Mouse (Mus musculus): ENCODE results near the gene Zbtb7b. TPM values are rescaled to one million over a fixed set of nuclear protein-coding genes. Genes with fewer than 3 reads are reported as not detected.
A peak's percentile ranks its signal among the peaks of the same experiment; 100 is the strongest.

Gene Zbtb7b
- polyA plus RNA-seq, 1 experiment from 2014 or later: 1.2 TPM

DNA sequence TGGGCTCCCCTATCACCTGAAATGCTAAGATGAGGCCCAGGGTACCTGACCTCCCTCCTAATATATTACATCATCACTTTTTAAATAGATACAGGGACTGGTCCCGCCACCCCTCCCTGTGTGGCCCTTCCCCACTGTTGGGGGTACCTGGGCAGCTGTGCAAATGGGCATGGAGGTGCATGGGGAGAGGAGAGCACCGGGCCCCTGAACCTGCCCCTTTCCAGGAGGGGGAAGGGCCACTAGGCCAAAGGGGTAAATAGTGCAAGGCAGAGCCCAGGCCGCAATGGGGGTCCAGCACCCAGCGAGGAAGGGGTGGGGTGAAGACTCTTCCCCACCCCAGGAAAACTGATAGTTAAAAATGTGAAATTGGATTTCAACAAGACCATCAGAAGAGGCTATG, 16.7 kb downstream of the Zbtb7b start:
- H3K4me2 ChIP-seq (replicated peaks; ENCODE audit: low read depth, low read length): no peak overlapping the region
- 75% methylated on average over 4 of the region's 4 CpGs for WGBS
- no peak overlapping the region for H3K9ac ChIP-seq (ENCODE audit: low read depth, low read length)
- no peaks in the 10 kb centered on the region for H3K4me1 ChIP-seq (replicated peaks; ENCODE audit: control insufficient read depth, insufficient read depth, low read length)
- DNase-seq (ENCODE audit: low spot score) (no peak), ATAC-seq (ENCODE audit: low FRiP score) (peak; percentile 28)
- no peaks in the 10 kb centered on the region for H3K36me3 ChIP-seq (ENCODE audit: control insufficient read depth, insufficient read depth, low read length)
- H3K27ac ChIP-seq (ENCODE audit: low read depth, low read length): no peak overlapping the region
- no peaks in the 10 kb centered on the region for H3K27me3 ChIP-seq (ENCODE audit: control insufficient read depth, insufficient read depth, low read length)
- H3K9me3 ChIP-seq (ENCODE audit: control insufficient read depth, low read length): no peaks in the 10 kb centered on the region
- H3K4me3 ChIP-seq (ENCODE audit: low read depth, low read length): no peak overlapping the region

DNA sequence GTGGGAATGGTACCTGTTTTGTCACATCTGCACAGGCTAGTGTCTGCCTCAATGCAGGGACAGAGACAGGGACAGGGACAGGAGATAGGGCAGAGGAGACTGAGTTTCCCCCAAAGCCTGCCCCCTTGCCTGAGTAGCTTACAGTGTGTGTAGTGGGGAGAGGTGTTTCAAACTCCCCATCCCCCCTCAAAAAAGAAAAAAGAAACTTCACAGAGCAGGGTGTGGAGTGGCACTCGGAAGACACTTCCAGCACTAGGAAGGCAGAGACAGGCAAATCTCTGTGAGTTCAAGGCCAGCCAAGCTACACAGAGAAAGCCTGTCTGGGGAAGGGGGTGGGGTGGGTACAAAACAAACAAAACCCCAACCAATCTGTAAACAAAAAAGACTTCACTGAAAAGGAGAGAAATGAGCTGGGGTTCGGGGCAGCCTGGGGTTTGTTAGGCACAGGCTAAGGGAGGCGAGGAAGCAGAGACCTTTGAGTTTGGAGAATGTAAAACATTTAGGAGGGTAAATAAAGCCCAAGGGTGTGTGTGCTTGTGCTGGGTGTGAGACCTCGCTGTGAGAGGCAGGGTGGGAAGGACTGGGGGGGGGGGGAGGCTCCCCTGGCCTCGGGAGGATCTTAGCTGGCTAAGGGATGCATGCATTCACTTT, 20.9 kb downstream of the Zbtb7b start:
- Histone ChIP-seq H3K9ac (ENCODE audit: low read depth, low read length) (no peak overlapping the region), H3K9me3 (ENCODE audit: control insufficient read depth, low read length) (no peaks in the 10 kb centered on the region), H3K27ac (ENCODE audit: low read depth, low read length) (no peak overlapping the region), H3K4me3 (ENCODE audit: low read depth, low read length) (no peak overlapping the region), H3K27me3 (ENCODE audit: control insufficient read depth, insufficient read depth, low read length) (no peaks in the 10 kb centered on the region), H3K36me3 (ENCODE audit: control insufficient read depth, insufficient read depth, low read length) (no peaks in the 10 kb centered on the region), H3K4me1 (replicated peaks; ENCODE audit: control insufficient read depth, insufficient read depth, low read length) (no peaks in the 10 kb centered on the region), H3K4me2 (replicated peaks; ENCODE audit: low read depth, low read length) (no peak overlapping the region)
- DNase-seq (ENCODE audit: low spot score): no peak
- ATAC-seq (ENCODE audit: low FRiP score): no peak
- WGBS: 39% methylated on average over 5 of the region's 5 CpGs

- Histone ChIP-seq H3K4me1 (replicated peaks; ENCODE audit: control insufficient read depth, insufficient read depth, low read length) (no peaks in the 10 kb centered on the region), H3K9ac (ENCODE audit: low read depth, low read length) (no peak overlapping the region), H3K4me2 (replicated peaks; ENCODE audit: low read depth, low read length) (no peak overlapping the region), H3K4me3 (ENCODE audit: low read depth, low read length) (no peak overlapping the region), H3K36me3 (ENCODE audit: control insufficient read depth, insufficient read depth, low read length) (no peaks in the 10 kb centered on the region), H3K9me3 (ENCODE audit: control insufficient read depth, low read length) (no peaks in the 10 kb centered on the region), H3K27me3 (ENCODE audit: control insufficient read depth, insufficient read depth, low read length) (no peaks in the 10 kb centered on the region), H3K27ac (ENCODE audit: low read depth, low read length) (no peak overlapping the region)
- ATAC-seq (ENCODE audit: low FRiP score) (no peak), DNase-seq (ENCODE audit: low spot score) (no peak)
- WGBS: 60% methylated on average over 11 of the region's 11 CpGs
Measured at GRCm38 (mm10) chr3:89367338-89367737, 27.2 kb downstream of the Zbtb7b start.

GRCm38 (mm10) chr3:89365486-89366414, 28.8 kb downstream of the Zbtb7b start:
- no peak for ATAC-seq (ENCODE audit: low FRiP score)
- DNase-seq (ENCODE audit: low spot score): no peak
- 69% methylated on average over 20 of the region's 20 CpGs for WGBS
- Histone ChIP-seq H3K4me2 (replicated peaks; ENCODE audit: low read depth, low read length) (no peak overlapping the region), H3K4me3 (ENCODE audit: low read depth, low read length) (no peak overlapping the region), H3K36me3 (ENCODE audit: control insufficient read depth, insufficient read depth, low read length) (no peaks in the 10 kb centered on the region), H3K9ac (ENCODE audit: low read depth, low read length) (no peak overlapping the region), H3K9me3 (ENCODE audit: control insufficient read depth, low read length) (no peaks in the 10 kb centered on the region), H3K27ac (ENCODE audit: low read depth, low read length) (no peak overlapping the region), H3K27me3 (ENCODE audit: control insufficient read depth, insufficient read depth, low read length) (no peaks in the 10 kb centered on the region), H3K4me1 (replicated peaks; ENCODE audit: control insufficient read depth, insufficient read depth, low read length) (no peaks in the 10 kb centered on the region)

GRCm38 (mm10) chr3:89365153-89365485, 29.5 kb downstream of the Zbtb7b start, which contains the start of gene Dcst1:
Gene Dcst1, minus strand, starts transcription at chr3:89365253.
- Histone ChIP-seq H3K36me3 (ENCODE audit: control insufficient read depth, insufficient read depth, low read length) (no peaks in the 10 kb centered on the region), H3K9me3 (ENCODE audit: control insufficient read depth, low read length) (no peaks in the 10 kb centered on the region), H3K27me3 (ENCODE audit: control insufficient read depth, insufficient read depth, low read length) (no peaks in the 10 kb centered on the region), H3K27ac (ENCODE audit: low read depth, low read length) (no peak within 1 kb of the TSS), H3K4me3 (ENCODE audit: low read depth, low read length) (no peak within 1 kb of the TSS), H3K4me1 (replicated peaks; ENCODE audit: control insufficient read depth, insufficient read depth, low read length) (no peaks in the 10 kb centered on the region), H3K4me2 (replicated peaks; ENCODE audit: low read depth, low read length) (no peak within 1 kb of the TSS), H3K9ac (ENCODE audit: low read depth, low read length) (no peak within 1 kb of the TSS)
- DNase-seq (ENCODE audit: low spot score): no peak
- ATAC-seq (ENCODE audit: low FRiP score): no peak
- WGBS: 85% methylated on average over 11 of the region's 11 CpGs

- ATAC-seq (ENCODE audit: low FRiP score): no peak
- Histone ChIP-seq H3K9me3 (ENCODE audit: control insufficient read depth, low read length) (no peaks in the 10 kb centered on the region), H3K9ac (ENCODE audit: low read depth, low read length) (no peak overlapping the region), H3K4me2 (replicated peaks; ENCODE audit: low read depth, low read length) (no peak overlapping the region), H3K4me1 (replicated peaks; ENCODE audit: control insufficient read depth, insufficient read depth, low read length) (no peaks in the 10 kb centered on the region), H3K27me3 (ENCODE audit: control insufficient read depth, insufficient read depth, low read length) (no peaks in the 10 kb centered on the region), H3K36me3 (ENCODE audit: control insufficient read depth, insufficient read depth, low read length) (no peaks in the 10 kb centered on the region), H3K4me3 (ENCODE audit: low read depth, low read length) (no peak overlapping the region), H3K27ac (ENCODE audit: low read depth, low read length) (no peak overlapping the region)
- no peak for DNase-seq (ENCODE audit: low spot score)
- WGBS: 60% methylated on average over 8 of the region's 8 CpGs
Measured at GRCm38 (mm10) chr3:89364631-89365030, 29.9 kb downstream of the Zbtb7b start.

DNA sequence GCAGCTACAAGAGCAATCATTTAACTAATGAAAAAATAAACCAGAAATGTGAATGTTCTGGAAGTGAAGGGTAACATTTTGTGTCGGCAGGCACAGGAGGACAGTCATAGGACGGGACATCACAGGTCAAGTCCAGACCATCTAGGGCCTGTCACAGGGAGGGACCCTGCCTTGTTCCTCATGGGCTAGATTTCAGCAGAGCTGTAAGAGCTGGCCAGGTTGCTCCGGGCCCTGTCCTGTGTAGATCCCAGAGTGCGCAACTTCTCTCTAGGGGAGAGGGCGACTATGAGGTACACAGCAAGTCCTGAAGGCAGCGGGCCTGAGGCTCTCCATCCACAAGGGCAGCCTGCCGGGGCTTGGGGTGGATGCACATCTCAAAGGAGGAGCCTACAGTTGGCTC, 32.9 kb downstream of the Zbtb7b start, which contains the start of gene Dcst2:
Dcst2 (plus strand) TSS at position 301 of the 400 bp plus-strand sequence.
- Histone ChIP-seq H3K9ac (ENCODE audit: low read depth, low read length) (no peak within 1 kb of the TSS), H3K27ac (ENCODE audit: low read depth, low read length) (no peak within 1 kb of the TSS), H3K36me3 (ENCODE audit: control insufficient read depth, insufficient read depth, low read length) (no peaks in the 10 kb centered on the region), H3K4me3 (ENCODE audit: low read depth, low read length) (no peak within 1 kb of the TSS), H3K9me3 (ENCODE audit: control insufficient read depth, low read length) (no peaks in the 10 kb centered on the region), H3K4me1 (replicated peaks; ENCODE audit: control insufficient read depth, insufficient read depth, low read length) (no peaks in the 10 kb centered on the region), H3K27me3 (ENCODE audit: control insufficient read depth, insufficient read depth, low read length) (no peaks in the 10 kb centered on the region), H3K4me2 (replicated peaks; ENCODE audit: low read depth, low read length) (no peak within 1 kb of the TSS)
- WGBS: 87% methylated on average over 7 of the region's 7 CpGs
- ATAC-seq (ENCODE audit: low FRiP score): no peak
- DNase-seq (ENCODE audit: low spot score): no peak

DNA sequence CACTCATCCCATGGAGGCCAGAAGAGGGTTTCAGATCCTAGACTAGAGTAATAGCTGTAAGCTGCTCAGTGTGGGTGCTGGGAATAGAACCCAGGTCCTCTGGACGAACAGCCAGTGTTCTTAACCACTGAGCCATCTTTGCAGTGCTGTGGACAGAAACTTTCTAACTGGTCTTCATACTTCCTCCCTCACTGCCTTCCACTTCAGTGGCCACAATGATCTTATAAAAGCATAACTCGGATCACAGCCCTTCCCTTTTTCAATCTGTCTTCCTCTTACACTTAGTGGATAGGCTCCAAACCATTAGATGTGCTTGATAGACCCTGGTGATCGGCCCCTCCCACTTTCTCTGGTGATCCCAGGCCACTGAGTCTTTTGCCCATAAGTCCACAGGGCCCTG, 34.3 kb downstream of the Zbtb7b start:
- Histone ChIP-seq H3K4me1 (replicated peaks; ENCODE audit: control insufficient read depth, insufficient read depth, low read length) (no peaks in the 10 kb centered on the region), H3K27ac (ENCODE audit: low read depth, low read length) (no peak overlapping the region), H3K4me3 (ENCODE audit: low read depth, low read length) (no peak overlapping the region), H3K4me2 (replicated peaks; ENCODE audit: low read depth, low read length) (no peak overlapping the region), H3K9ac (ENCODE audit: low read depth, low read length) (no peak overlapping the region), H3K27me3 (ENCODE audit: control insufficient read depth, insufficient read depth, low read length) (no peaks in the 10 kb centered on the region), H3K9me3 (ENCODE audit: control insufficient read depth, low read length) (no peaks in the 10 kb centered on the region), H3K36me3 (ENCODE audit: control insufficient read depth, insufficient read depth, low read length) (no peaks in the 10 kb centered on the region)
- 78% methylated on average over 3 of the region's 3 CpGs for WGBS
- DNase-seq (ENCODE audit: low spot score): no peak
- ATAC-seq (ENCODE audit: low FRiP score): no peak

- no peaks in the 10 kb centered on the region for H3K27me3 ChIP-seq (ENCODE audit: control insufficient read depth, insufficient read depth, low read length)
- H3K9me3 ChIP-seq (ENCODE audit: control insufficient read depth, low read length): no peaks in the 10 kb centered on the region
- no peak overlapping the region for H3K4me3 ChIP-seq (ENCODE audit: low read depth, low read length)
- no peaks in the 10 kb centered on the region for H3K36me3 ChIP-seq (ENCODE audit: control insufficient read depth, insufficient read depth, low read length)
- DNase-seq (ENCODE audit: low spot score) (no peak), ATAC-seq (ENCODE audit: low FRiP score) (no peak)
- H3K27ac ChIP-seq (ENCODE audit: low read depth, low read length): no peak overlapping the region
- 57% methylated on average over 6 of the region's 6 CpGs for WGBS
- no peak overlapping the region for H3K9ac ChIP-seq (ENCODE audit: low read depth, low read length)
- no peak overlapping the region for H3K4me2 ChIP-seq (replicated peaks; ENCODE audit: low read depth, low read length)
- H3K4me1 ChIP-seq (replicated peaks; ENCODE audit: control insufficient read depth, insufficient read depth, low read length): no peaks in the 10 kb centered on the region
Measured at GRCm38 (mm10) chr3:89359630-89360029, 34.9 kb downstream of the Zbtb7b start.

Measured in hindbrain, embryonic 11.5 days (tissue).